Mouse (Mus musculus) CD4-positive, CD25-positive, alpha-beta regulatory T cell, adult 2 months (primary cell): ENCODE measurements around the gene Pdia2.

Source experiments
- DNase-seq: peaks from one replicate; pipeline ENCODE4 v3.0.0-alpha.2; 2012; ENCODE audit warnings: low read depth, low spot score

Pdia2 gene

GRCm38 (mm10) chr17:26198892-26199291 is at the start of gene Pdia2:
Pdia2 (minus strand) TSS chr17:26199087.
- DNase-seq = no peak

- peak; percentile 96 for DNase-seq
Observed at GRCm38 (mm10) chr17:26244101-26244841, 45.4 kb upstream of the Pdia2 start, which contains the start of gene Fam234a. Fam234a (minus strand) TSS chr17:26244242.

GRCm38 (mm10) chr17:26243471-26244100 is 44.7 kb upstream of the Pdia2 start:
- peak; percentile 77 for DNase-seq

- no peak for DNase-seq
Observed at GRCm38 (mm10) chr17:26240990-26241389, 42.1 kb upstream of the Pdia2 start.

GRCm38 (mm10) chr17:26240120-26240790 is 41.4 kb upstream of the Pdia2 start:
- DNase-seq = peak; percentile 35

- no peak for DNase-seq
Observed at GRCm38 (mm10) chr17:26239551-26239950, 40.7 kb upstream of the Pdia2 start.

GRCm38 (mm10) chr17:26237667-26238066 is 38.8 kb upstream of the Pdia2 start:
- no peak for DNase-seq

- DNase-seq = no peak
Observed at GRCm38 (mm10) chr17:26235077-26235815, 36.4 kb upstream of the Pdia2 start.

GRCm38 (mm10) chr17:26234386-26234785 is 35.5 kb upstream of the Pdia2 start:
- peak; percentile 64 for DNase-seq

GRCm38 (mm10) chr17:26232863-26233262 is 34.0 kb upstream of the Pdia2 start:
- peak; percentile 56 for DNase-seq

- DNase-seq = no peak
Observed at GRCm38 (mm10) chr17:26231156-26231555, 32.3 kb upstream of the Pdia2 start.

GRCm38 (mm10) chr17:26229776-26230175 is 30.9 kb upstream of the Pdia2 start:
- DNase-seq = no peak

- DNase-seq = no peak
Observed at GRCm38 (mm10) chr17:26225150-26225549, 26.3 kb upstream of the Pdia2 start.

- no peak for DNase-seq
Observed at GRCm38 (mm10) chr17:26221508-26221907, 22.6 kb upstream of the Pdia2 start.

- no peak for DNase-seq
Observed at GRCm38 (mm10) chr17:26212681-26213080, 13.8 kb upstream of the Pdia2 start.

- no peak for DNase-seq
Observed at GRCm38 (mm10) chr17:26212241-26212640, 13.4 kb upstream of the Pdia2 start.

GRCm38 (mm10) chr17:26207686-26208085 is 8.8 kb upstream of the Pdia2 start, which contains the start of gene Arhgdig:
Arhgdig (minus strand) TSS chr17:26207786.
- DNase-seq = no peak

- DNase-seq = no peak
Observed at GRCm38 (mm10) chr17:26206392-26206791, 7.5 kb upstream of the Pdia2 start.

- DNase-seq = no peak
Observed at GRCm38 (mm10) chr17:26204766-26205165, 5.9 kb upstream of the Pdia2 start.

- peak; percentile 57 for DNase-seq
Observed at GRCm38 (mm10) chr17:26203321-26203811, 4.5 kb upstream of the Pdia2 start.

GRCm38 (mm10) chr17:26202737-26203136 is 3.9 kb upstream of the Pdia2 start, which contains the start of gene Rgs11:
Rgs11 (plus strand) TSS chr17:26202951.
- peak; percentile 66 for DNase-seq
